Mouse (Mus musculus) bone marrow, adult 2 months (tissue): ENCODE measurements around the gene Plp2.

ENCODE experiments used
- CTCF ChIP-seq: fragments of 200-500 bp; IDR thresholded peaks from 2 replicates; pipeline ENCODE4 v1.5.1; 2011; ENCODE audit warnings: low read length, control low read depth; ENCODE audit not compliant: control insufficient read depth, insufficient read depth
- POLR2A ChIP-seq: fragments of 200-500 bp; IDR thresholded peaks from 2 replicates; pipeline ENCODE4 v1.6.1; 2011; ENCODE audit warnings: low read depth, mild to moderate bottlenecking, control low read depth, low read length, borderline replicate concordance; ENCODE audit not compliant: control insufficient read depth

DNA sequence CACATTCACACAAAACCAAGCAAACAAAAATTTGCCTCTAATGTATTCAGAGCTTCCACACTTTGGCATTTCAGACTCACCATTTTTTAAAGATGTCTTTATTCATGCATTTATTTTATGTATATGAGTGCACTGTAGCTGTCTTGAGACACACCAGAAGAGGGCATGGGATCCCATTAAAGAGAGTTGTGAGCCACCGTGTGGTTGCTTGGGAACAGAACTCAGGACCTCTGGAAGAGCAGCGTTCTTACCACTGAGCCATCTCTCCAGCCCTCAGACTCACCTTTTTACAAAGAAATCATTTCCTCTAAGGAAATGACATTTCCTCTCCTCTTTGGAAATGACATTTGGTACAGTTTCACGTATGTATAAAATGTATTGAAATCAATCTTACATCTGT is 7.8 kb upstream of the Plp2 start:
- TF ChIP-seq CTCF (no peak), POLR2A (no peak)
